Mouse (Mus musculus) left cerebral cortex, postnatal 14 days (tissue): Measurements from ENCODE around the gene Gm10271. TPM values are rescaled to one million over a fixed set of nuclear protein-coding genes. Genes with fewer than 3 reads are reported as not detected.

ENCODE experiments used
- DNase-seq, 2 experiments: peaks; one replicate each; pipeline ENCODE4 v3.0.0; 2021 to 2022; ENCODE audit warnings: low spot score in 2 of 2, mixed read lengths in 1 of 2
- intact Hi-C: fragments of 180-260 bp; cut with DNase I; formaldehyde crosslinking; loops from one replicate; pipeline ENCODE4 v1.15.1; 2025
- total RNA-seq, 2 experiments: library from RNA; stranded (reverse); gene quantifications; 2 replicates each; pipeline ENCODE4 v1.2.3; 2021

The Gm10271 gene
- total RNA-seq, 2 experiments from 2014 or later = not detected

DNA sequence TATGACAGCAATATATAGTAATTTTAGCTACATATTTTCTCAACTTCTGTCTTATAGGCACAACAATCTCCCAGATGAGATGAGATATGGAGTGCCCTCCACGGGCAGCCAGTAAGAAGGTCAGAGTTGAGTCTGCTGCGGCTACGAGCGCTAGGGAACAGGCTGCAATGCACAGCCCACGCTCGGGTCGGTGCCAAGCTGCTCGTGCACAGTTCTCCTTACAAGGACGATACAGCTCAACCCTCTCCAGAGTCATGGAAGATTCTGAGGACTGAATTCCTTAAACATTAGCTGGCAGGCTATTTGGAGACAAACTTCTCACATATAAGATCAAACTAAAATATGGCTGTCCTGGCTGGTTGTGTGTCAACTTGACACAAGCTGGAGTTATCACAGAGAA lies 57.8 kb downstream of the Gm10271 start:
- no peak for DNase-seq
- intact Hi-C loops = no loop called here

DNA sequence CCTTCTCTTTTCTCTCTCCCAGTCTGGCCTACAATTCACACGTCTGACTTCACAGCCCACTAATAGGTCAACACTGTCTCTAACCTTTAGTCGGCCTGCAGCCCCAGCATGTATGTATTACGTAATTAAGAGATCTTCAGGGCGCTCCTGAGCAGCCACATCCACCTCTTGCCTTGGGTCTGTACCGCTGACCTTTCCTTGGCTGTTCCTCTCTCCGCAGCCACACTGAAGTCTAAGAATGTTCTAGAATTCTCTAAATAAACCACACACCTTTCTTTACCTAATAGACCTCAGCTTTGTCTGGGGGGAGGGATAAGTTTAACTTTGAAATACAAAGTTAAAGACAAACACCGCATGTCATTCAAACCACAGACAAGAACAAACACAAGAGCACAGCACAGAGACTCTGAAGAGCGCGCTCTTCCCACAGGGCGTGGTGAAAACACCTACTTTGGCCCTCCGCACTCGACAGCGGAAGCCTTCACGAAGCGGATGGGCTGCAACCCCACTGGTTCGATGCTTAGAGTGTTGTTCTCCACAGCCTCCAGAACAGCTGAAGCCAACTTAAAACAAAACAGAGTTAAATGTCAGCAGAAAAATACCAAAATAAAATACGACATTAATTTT lies 58.6 kb downstream of the Gm10271 start:
- DNase-seq = no peak
- intact Hi-C loops = no loop called here

DNA sequence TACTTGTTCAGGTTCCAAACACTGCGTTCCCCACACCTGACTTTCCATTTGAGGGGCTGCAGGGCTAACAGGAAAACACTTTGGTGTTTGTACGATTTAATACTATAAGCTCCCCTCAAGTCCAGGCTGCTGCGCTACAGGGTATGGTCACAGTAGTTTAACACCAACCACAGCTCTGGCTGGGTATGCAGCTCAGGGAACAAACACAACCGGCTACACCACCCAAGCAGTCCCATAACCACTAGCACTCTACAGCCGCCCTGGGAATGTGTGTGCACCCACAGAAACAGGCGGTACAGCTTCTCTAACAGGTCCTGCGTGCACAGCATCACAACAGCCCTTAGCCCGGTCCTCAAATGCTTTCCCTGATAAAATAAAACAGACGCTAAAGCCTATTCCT lies 59.6 kb downstream of the Gm10271 start:
- intact Hi-C loops = no loop called here
- no peak for DNase-seq

DNA sequence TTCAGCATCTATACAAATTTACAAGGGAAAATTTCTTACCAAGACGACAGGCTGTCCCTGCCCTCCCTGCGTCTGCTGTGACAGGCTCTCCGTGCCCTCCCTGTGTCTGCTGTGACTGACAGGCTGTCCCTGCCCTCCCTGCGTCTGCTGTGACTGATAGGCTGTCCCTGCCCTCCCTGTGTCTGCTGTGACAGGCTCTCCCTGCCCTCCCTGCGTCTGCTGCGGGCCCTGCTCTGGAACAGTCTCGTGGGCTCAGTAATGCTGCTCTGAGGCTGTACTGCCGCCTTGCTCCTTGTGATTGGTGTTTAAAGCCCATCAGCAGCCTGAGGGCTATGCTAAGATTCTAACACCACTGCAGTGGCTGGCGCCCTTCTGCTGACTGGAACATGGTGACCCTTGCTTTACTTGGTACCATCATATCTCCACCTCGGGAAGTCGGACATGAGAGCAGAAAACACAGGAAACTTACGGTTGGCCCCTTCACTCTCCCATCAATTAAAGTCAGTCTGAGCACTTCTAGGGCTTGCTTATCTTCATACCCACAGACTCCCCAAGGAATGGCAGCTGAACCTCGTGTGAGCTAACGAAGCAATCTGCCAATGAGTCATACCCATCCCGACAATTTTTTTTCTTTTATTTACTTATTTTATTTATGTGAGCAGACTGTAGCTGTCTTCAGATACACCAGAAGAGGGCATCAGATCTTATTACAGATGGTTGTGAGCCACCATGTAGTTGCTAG lies 63.3 kb downstream of the Gm10271 start:
- intact Hi-C loops = no loop called here
- DNase-seq = no peak

Other genes with a start within 250 kb of the Gm10271 start
- under 1 TPM; 0.40 to 0.46 TPM for gene Myrfl, start 75.7 kb downstream of the Gm10271 start, total RNA-seq
- gene Rab3ip, start 21.8 kb downstream of the Gm10271 start, total RNA-seq = 10 to 100 TPM; 43.8 to 47.5 TPM
- under 1 TPM; 0.20 to 0.40 TPM for gene Best3, start 13.7 kb upstream of the Gm10271 start, total RNA-seq
- gene Lrrc10, start 72.7 kb upstream of the Gm10271 start, total RNA-seq = not detected
- 100 to 1,000 TPM; 186 to 187 TPM for gene Cct2, start 91.2 kb upstream of the Gm10271 start, total RNA-seq
- gene Frs2, start 175.9 kb upstream of the Gm10271 start, total RNA-seq = 10 to 100 TPM; 28.3 to 29.3 TPM